Mouse (Mus musculus): ENCODE results near the gene Xbp1.
"Not testable (repeated sequence)": the region's sequence is repeated elsewhere in the genome, so short reads cannot be mapped to it uniquely, and the experiment has no call there.

Xbp1 gene

DNA sequence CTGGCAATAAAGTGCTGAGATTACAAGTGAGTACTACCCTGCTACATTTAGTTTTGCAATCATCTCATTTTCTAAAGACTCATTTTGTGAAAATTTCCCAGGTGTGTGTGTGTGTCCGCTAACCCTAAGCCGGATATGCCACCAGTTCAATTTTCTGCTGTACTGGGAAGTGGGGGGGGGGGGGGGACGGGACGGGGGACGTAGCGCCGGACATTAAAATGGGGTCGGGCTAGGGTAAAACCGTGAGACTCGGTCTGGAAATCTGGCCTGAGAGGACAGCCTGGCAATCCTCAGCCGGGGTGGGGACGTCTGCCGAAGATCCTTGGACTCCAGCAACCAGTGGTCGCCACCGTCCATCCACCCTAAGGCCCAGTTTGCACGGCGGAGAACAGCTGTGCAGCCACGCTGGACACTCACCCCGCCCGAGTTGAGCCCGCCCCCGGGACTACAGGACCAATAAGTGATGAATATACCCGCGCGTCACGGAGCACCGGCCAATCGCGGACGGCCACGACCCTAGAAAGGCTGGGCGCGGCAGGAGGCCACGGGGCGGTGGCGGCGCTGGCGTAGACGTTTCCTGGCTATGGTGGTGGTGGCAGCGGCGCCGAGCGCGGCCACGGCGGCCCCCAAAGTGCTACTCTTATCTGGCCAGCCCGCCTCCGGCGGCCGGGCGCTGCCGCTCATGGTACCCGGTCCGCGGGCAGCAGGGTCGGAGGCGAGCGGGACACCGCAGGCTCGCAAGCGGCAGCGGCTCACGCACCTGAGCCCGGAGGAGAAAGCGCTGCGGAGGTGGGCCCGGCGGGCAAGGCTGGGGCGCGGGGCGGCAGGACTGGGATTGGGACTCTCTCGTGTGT lies at the start of gene Xbp1:
Gene Xbp1, plus strand, starts transcription at position 248 of the 854 bp plus-strand sequence.
- DNase-seq, result peak; percentile 100

GRCm38 (mm10) chr11:5474130-5474529 lies 46.3 kb upstream of the Xbp1 start:
- no peak for DNase-seq

DNA sequence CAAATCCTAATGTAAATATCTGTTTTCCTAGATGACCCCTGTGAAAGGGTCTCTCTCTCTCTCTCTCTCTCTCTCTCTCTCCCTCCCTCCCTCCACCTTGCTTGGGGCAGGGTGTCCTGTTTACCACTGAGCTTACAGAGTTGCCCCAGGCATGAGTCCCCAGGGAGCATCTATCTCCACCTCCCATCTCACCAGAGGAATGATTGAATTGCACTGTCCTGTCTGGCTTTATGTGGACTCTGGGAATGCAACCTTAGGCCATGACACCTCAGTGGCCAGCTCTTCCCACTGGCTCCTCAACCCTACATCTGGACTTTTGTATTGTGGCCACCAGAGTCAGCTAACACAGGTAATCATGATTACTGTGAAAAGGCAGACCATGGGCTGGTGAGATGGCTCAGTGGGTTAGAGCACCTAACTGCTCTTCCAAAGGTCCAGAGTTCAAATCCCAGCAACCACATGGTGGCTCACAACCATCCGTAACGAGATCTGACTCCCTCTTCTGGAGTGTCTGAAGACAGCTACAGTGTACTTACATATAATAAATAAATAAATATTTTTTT lies 44.8 kb upstream of the Xbp1 start:
- DNase-seq, result not testable (repeated sequence)

- no peak for DNase-seq
Observed at GRCm38 (mm10) chr11:5476806-5477205, 43.7 kb upstream of the Xbp1 start.

GRCm38 (mm10) chr11:5478193-5478592 lies 42.3 kb upstream of the Xbp1 start:
- peak; percentile 92 for DNase-seq

- no peak for DNase-seq
Observed at GRCm38 (mm10) chr11:5478831-5479230, 41.6 kb upstream of the Xbp1 start.

- DNase-seq, result peak; percentile 87
Observed at GRCm38 (mm10) chr11:5482581-5482980, 37.9 kb upstream of the Xbp1 start.

DNA sequence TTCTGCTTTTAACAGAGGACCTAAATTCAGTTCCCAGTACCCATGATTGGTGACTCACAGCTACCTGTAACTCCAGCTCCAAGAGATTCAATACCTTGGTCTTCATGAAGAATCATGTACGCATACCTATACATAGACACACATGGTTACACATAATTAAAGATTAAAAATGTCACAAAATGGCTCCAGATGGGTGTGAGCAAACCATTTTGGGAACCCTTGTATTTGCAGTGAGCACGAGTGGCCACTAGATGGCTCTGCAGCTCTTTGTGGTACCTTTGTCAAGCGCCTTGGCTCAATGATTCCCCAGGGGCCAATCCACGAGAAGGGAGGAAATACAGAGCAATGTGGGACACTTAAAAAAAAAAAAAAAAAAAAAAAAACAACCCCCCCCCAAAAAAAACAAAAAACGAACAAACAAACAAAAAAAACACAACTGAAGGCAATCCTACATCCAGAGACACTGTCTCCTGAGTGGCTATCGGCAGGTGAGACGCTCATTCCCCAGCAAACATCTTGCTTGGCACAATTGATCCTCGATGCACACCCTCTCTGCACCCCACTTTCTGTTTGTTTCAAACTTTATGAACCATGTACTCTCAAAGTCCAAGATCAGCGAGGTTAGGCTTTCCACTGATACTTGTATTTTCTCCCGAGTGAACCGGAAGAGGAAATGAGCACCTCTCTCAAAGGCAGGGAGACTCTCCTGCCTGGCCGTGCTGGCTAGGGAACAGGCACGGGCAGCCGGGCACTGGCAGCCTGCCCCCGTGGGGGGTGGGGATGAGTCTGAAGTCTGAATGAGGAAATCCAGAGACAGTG lies 35.1 kb upstream of the Xbp1 start:
- DNase-seq, result peak; percentile 97

GRCm38 (mm10) chr11:5489433-5489832 lies 31.0 kb upstream of the Xbp1 start:
- peak; percentile 64 for DNase-seq

DNA sequence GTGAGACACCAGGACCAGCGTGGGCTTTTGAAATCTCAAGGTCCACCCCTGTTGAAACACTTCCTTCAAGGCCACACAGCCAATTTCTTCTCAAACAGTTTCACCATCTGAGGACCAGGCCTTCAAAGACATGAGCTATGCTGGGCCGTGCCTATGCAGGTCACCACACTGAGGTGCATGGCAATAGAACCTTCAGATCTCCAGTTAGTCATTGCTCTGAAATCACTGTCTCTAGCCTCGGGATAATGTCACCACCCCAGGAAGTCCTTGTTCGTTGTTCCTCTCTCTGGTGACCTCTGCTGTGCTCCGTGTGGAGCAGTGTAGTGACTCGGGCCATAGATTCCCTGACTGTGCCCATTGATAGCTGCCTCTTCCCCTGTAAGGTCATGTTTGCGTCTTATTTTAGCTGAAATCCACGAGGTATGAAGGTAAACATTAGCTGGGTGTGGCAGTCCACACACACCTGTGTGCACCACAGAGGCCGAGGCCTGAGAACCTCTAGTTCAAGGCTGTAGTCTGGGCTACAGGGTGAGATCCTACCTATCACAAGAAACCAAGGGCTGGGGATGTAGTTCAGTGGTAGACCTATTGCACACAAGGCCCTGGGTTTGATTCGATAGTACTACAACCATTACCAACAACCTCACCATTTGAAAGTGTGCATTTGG lies 29.3 kb upstream of the Xbp1 start:
- DNase-seq, result peak; percentile 64

DNA sequence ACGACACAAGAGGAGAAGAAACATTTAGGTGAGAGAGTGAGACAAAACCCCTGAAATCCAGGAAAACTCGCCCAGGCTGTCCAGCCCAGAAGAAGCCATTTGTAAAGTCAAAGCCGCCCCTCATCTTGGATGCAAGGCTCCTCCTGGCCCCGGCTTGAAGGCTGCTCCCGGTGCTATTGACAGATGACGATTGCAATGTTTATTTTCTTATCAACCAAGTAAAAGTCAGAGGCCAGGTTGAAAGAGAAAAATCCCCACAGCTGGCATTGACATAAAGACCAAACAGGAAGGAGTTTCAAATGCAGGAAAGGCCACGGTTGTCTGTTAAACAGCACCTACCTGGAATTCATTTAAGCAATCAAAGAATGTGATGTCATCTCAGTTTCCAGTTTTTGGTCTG lies 28.5 kb upstream of the Xbp1 start:
- DNase-seq, result no peak

DNA sequence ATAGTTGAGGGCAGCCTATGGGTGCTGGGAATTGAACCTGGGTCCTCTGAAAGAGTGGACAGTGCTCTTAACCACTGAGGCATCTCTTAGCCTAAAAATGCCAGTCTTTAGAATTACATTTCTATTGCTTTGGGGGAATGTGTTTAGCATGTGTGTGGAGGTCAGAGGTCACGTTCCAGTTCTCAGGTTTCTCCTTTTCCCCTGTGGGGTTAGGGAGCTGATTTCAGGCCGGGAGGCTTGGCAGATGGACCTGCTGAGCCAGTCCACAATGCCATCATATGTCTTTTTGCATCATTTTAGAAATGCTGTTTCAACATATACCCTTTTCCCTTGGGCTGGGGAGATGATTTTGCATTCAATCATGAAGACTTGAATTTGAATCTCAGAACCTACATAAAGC lies 26.6 kb upstream of the Xbp1 start:
- no peak for DNase-seq

DNA sequence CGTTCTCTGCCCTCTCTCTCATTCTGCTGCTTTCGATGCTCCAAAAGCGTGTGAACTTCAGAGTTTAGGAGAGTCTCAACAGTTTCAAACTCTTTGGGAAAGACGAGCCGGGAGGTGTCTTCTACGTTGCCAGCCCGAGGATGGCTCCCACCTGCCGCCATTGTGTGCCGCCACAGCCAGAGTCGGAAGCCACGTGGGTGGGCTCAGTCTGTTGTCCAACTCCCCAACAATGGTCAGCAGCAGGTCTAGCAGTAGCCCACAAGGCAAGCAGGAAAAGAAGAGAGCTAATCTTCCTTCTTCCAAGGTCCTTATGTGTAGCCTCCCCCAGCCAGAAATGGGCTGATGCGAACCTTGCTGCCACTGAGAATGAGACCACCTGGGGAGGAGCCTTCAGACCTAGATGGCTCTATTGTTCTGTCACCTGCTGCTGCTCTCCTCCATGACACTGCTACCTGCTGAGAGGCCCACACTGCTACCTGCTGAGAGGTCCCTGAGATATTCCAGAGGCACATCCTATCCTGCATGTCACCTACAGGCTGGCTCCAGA lies 25.1 kb upstream of the Xbp1 start:
- peak; percentile 84 for DNase-seq

DNA sequence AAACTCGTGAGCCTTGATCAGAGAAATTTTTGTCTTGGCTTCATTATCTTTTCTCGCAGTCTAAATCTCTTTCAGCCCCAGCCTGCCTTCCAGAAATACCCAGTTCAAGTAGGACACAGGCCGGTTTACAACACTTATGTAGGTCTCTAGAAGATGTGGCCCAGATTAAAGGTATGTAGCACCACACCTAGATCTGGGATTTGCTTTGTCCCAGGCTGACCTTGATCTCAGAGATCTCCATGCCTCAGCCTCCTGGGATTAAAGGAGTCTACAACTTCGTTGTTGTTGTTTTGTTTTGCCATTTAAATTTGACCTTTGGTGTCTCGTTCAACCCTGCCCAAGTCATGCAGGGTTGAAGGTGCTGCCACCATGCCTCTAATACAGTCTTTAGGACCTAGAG lies 24.6 kb upstream of the Xbp1 start:
- peak; percentile 19 for DNase-seq

DNA sequence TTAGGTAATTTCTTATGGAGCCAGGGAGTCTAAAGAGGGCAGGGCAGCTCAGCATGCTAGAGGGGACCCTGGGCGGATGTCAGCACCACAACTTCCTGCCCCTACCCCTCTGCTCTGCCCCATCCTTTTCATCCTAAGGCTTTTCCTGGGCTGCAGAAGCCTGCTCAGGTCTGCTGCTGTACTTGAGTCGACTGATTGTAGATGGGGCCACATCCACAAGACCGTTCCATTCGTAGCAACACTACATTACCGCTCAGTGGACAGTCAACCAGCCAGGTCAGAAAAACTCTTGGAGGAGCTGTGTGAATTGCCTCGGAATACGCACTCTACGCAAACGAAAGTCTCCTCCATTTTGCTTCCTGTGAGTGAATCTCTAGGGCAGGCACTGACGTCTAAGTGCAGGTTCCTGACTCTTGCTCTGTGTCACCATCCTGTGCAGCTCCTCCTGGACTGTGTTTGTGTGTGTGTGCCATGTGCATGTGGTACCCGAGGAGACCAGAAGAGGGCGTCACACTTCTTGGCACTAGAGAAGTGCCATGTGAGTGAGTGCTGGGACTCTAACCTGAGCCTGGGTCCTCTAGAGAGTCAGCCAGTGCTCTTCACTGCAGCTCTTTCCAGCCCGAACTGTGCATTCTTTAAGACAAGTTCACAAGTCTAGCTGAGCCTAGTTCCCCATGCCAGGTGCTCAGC lies 23.8 kb upstream of the Xbp1 start:
- peak; percentile 74 for DNase-seq

DNA sequence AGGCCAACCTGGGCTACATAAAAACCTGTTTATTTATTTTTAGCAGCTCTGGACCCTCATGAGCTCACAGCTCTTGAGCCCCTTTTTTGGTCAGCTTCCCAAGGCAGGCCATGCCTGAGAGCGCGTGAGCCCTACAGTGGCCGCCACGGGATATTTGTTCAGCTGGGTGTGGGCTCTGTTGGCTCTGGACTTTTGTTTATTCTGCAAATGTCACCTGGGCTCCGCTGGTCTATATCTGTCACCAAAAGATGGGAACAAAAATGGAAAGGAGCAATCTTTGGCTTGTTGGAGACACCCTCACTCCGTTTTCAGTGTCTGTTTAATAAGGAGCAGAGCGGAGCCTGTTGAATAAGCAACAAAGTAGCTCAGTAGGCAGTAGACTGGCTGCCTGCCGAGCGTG lies 22.0 kb upstream of the Xbp1 start:
- DNase-seq, result peak; percentile 79

GRCm38 (mm10) chr11:5498931-5499661 lies 21.4 kb upstream of the Xbp1 start:
- DNase-seq, result peak; percentile 90

DNA sequence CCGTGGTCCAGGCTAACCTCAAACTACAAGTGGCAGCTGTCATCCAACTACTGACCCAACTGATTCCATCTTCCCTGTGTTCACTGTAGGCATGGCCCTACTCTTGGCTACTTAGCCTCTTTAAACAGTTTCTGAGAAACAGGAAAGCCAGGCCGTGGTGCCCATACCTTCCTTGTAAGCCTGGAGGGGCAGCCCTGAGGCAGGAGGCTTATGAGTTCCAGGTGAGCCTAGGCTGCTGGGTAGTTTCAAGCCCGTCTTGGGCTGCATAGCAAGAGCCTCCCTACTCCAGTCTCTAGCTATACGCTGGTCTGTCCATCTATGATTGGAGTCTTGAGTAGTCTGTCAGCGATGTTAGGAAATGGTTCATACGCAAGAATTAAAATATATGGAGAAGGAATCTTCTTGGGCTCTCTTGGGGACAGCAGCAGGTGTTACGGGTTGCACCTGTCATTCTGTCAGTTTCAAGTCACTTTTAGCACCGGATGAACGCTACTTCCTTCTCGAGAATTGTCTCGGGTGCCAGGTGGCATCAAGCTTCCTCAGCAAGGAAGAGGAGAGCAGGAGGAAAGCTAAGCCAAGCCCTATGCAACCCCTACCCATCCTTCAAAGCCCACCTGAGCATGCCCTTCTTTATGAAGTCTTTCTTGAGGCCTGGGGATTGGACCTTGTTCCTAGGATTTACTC lies 20.4 kb upstream of the Xbp1 start:
- DNase-seq, result peak; percentile 79

DNA sequence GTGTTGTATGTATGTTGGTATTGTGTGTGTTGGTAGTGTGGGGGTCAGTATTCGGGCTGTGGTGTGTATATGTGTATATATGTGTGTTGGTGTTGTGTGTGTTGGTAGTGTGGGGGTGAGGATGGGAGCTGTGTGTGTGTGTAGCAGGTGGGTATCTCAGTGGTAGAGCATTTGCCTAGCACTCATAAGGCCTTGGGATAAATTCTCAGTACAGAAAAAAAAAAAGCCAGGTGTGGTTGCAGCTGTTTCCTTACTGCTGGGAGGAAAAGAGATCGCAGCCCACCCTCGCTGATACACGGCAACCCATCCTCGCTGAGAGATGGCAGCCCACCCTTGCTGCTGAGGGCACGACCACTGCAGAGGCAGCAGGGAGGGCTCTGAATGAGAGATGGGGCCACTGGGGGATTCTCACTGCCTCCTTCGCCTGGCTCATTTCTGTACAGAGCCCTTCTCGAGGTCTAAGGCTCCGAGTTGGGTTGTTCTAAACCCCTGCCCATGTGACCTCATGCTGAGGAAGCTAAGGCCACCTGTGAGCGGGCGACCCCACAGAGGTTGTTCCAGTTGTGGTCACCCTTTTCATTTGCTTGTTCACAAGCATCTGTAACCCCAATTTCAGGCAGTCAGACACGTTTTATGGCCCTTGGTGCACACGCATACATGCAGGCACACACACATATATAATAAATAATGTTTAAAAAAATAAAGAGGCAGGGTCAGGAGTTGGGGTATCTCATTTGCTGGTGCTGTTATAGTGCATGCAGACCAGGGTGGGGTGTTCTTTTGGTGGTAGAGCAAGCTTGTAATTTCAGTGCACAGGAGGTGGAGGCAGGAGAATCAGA lies 19.3 kb upstream of the Xbp1 start:
- DNase-seq, result peak; percentile 76
